Mouse (Mus musculus): Measurements from ENCODE around the gene Ppm1h.

The Ppm1h gene

GRCm38 (mm10) chr10:122678541-122679436, at the start of gene Ppm1h:
Gene Ppm1h (plus strand): TSS chr10:122678762.
- in situ Hi-C loops (cut with MboI) = no loop called here

DNA sequence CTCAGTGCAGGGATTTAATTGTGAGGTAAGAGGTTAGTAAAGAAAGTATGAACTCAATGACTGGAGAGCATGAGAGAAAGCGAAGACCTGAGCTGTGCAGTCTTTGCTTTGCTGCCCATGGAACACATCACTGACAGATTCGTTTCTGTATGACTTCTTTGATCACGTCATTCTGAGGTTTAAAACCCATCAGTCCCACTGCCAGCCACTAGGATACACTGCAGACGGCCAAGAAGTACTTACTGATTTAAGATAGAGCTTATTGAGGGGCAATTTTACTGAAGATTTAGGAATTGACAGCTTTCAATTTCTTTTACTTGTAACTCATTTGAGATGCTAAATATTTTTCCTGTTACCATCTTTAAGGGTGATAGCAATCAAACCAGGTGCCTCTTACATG, 49.6 kb upstream of the Ppm1h start:
- in situ Hi-C loops (cut with MboI) = no loop called here

- in situ Hi-C loops (cut with MboI) = no loop called here
Observed at GRCm38 (mm10) chr10:122639879-122640278, 38.7 kb upstream of the Ppm1h start.

- in situ Hi-C loops (cut with MboI) = no loop called here
Observed at GRCm38 (mm10) chr10:122641263-122641795, 37.2 kb upstream of the Ppm1h start.

DNA sequence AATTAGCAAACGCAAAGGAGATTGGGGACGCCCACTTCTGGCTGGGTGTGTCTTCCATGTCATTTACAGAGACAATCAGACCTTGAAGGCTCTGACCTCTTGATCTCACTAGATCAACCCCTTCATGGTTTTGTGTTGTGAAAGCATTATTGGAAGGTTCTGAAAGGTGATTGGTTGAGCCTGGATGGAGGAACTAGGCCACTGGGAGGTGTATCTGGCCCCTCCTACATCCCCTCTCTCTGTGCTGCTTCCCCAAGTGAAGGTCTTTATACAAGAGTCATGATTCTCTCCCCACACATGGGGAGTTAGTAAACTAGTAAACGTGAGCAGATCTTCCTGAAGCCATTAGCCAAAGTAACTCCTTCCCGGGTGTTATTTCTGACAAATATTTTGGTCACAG, 36.4 kb upstream of the Ppm1h start:
- in situ Hi-C loops (cut with MboI) = no loop called here

DNA sequence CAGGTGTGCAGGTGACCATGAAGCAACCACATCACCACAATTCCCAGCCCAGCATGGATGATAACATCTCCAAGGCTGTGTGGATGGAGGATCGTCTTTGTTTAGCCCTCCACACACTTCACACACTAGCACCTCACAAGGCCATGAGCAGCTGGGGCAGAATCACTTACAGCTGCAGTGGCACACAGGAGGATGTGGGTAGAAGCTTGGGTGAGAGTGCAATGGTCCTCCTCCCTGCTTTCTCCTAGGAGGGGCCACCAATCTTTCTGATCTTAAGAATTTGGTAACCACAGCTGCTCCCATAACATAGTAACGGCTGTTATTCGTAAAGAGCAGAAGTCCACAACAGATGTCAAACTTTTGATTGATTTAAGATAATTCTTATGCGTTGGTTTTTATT, 26.6 kb upstream of the Ppm1h start:
- in situ Hi-C loops (cut with MboI) = no loop called here

DNA sequence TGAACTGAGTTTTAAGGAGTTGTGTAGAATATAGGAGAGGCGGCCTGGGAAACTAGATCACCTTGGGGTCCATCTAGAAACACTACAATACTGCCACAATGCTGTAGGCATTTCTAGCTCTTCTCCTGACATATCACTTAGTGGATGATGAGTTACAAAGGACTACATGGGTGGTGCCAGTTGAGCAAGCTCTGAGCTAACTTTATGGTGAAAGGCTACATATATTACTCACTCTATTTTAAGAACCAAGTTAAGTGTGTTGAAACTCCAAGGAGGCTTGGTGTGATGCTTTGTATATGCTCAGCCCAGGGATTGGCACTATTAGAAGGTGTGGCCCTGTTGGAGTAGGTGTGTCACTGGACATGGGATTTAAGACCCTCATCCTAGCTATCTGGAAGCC, 26.0 kb upstream of the Ppm1h start:
- in situ Hi-C loops (cut with MboI) = no loop called here

GRCm38 (mm10) chr10:122665652-122666051, 12.9 kb upstream of the Ppm1h start:
- in situ Hi-C loops (cut with MboI) = no loop called here

DNA sequence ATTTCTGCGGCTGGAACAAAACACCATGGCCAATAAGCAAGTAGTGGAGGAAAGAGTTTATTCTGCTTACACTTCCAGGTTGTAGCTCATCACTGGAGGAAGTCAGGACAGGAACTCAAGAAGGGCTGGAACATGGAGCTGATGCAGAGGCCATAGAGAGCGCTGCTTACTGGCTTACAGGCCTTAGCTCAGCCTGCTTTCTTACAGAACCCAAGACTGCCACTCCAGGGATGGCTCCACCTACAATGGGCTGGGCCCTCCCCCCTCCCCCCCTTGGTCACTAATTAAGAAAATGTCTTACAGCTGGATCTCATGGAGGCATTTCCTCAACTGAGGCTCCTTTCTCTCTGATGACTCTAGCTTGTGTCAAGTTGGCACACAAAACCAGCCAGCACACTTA, 7.3 kb upstream of the Ppm1h start:
- in situ Hi-C loops (cut with MboI) = no loop called here

DNA sequence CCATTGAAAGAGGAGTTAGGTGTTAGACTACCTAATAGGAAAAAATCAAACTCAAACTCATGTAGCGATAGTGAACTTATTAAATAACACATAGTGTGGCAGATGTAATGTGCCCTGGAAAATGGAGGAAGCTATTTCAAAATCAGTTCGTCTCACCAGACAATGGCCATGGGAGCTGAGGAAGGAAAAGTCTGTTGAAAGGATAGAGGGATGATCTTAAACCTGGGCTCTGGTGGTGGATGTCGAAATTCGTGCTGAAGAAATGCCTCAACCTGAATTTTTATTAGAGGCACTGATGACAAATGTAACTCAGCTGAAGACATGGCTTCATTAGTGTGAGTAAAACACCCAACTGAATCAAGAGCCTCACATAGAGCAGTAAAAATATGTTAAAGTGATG, 6.5 kb upstream of the Ppm1h start:
- in situ Hi-C loops (cut with MboI) = no loop called here

- in situ Hi-C loops (cut with MboI) = no loop called here
Observed at GRCm38 (mm10) chr10:122679437-122680045, 979 bp downstream of the Ppm1h start.

DNA sequence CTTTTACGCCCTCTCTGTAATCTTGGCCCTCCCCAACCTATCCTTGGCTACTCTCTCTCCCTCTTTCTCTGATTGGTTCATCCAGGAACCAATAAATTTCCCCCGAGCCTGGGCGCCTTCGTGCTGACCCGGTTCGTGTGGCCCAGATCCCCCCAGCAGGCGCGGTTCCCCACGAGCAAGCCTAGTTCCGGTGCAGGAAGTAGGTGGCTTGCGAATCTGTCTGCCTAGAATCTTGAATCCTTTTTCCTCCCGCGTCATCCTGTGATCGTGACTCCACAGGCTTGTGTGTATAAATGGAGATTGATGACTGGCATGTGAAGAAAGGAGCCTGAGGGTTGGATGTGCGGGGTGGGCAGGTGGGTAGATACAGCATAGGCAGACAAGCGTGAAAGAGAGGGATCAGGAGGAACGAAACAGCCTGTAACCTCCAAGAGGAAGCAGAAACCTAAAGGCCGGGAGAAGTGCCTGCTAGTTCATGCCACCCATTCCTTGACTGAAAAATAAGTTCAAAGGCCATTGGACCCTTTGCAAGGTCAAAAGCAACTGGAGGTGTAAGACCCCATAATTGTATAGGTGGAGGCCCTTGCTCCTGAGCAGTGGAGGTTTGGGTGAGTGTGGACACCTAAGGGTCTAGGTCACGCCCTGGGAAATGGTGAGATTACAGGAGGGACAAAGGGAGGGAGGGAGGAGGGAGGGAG, 2.0 kb downstream of the Ppm1h start:
- in situ Hi-C loops (cut with MboI) = no loop called here

DNA sequence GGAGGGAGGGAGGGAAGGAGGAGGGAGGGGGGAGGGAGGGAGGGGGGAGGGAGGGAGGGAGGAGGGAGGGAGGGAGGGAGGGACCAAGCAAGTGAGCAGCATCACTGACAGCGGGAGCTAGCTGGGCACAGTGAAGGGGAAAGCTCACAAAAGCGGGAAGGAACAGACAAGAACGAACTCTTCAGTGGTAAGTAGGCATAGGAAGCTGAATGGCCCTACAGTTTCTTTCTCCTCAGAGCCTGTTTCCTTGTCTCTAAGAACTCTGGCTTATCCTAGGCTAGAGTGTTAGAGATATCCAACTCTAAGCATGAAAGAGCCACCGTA, 2.5 kb downstream of the Ppm1h start:
- in situ Hi-C loops (cut with MboI) = no loop called here

- in situ Hi-C loops (cut with MboI) = no loop called here
Observed at GRCm38 (mm10) chr10:122683819-122684330, 5.3 kb downstream of the Ppm1h start.

- in situ Hi-C loops (cut with MboI) = no loop called here
Observed at GRCm38 (mm10) chr10:122685297-122685696, 6.7 kb downstream of the Ppm1h start.

DNA sequence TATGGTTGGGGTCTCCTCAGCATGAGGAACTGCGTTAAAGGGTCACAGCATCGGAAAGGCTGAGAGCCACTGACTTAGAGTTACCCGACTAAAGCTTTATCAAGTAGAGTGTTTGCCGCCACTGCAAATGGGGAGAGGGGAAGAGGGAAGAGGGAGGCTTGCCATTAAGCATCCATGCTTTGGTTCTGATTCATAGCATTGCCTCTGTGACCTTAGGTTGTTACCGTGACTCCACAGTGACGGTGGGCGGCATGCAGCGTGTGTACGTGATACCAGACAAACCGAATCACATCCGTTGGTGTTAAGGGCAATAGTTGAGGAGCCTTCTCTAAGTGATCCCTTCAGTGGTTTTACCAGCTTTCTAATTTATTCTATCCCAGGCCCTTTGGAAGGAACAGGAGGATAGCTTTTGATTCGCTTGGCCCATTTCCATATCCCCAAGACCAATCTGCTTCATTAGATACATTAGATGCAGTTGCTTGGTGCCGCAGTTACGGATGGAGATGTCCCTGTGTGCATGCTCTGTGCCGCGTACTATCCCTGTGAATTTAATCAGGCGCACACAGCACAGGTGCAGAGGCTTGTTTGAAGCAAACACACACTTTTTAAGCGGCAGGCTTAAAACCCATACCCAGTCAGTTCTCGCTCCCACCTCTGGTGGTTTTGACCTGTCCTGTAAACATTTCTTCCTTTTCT, 7.4 kb downstream of the Ppm1h start:
- in situ Hi-C loops (cut with MboI) = no loop called here

DNA sequence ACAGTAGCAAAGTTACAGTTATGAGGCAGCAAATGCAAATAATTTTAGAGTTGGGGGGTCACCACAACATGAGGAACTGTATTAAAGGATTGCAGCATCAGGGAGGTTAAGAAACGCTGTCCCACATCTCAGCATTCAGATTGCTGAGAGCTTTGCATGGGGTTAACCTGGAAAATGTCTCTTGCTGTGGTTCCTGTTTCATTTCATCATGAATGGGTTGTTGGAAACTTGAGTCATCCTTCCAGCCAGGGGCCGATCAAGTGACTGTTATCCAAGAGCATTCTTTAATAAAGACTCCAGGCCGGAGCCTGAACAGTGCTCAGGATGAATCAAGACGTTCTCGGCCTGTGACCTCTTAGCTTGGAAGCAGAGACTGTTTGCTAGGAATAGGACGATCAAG, 12.1 kb downstream of the Ppm1h start:
- in situ Hi-C loops (cut with MboI) = no loop called here

- in situ Hi-C loops (cut with MboI) = no loop called here
Observed at GRCm38 (mm10) chr10:122693158-122693777, 14.7 kb downstream of the Ppm1h start.

GRCm38 (mm10) chr10:122693911-122694618, 15.5 kb downstream of the Ppm1h start:
- in situ Hi-C loops (cut with MboI) = no loop called here

DNA sequence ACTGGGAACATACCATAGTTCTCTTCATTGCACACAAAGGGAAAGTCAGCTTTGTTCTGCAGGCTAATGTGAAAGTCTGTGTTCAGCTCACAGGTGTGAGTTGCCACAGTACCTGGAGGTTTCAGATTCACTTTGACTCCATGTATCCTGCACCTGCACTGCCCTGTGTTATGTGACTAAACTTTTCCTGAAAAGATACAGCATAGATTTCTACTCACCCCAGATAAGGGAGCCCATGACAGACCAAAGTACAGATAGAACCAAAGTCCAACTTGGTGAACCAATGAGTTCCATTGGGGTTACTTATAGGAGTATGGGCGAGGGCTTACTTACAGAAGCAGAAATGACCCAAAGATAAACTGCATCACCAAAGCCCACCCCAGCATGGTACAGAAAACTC, 17.8 kb downstream of the Ppm1h start:
- in situ Hi-C loops (cut with MboI) = no loop called here

- in situ Hi-C loops (cut with MboI) = no loop called here
Observed at GRCm38 (mm10) chr10:122698347-122698746, 19.8 kb downstream of the Ppm1h start.
